Mouse (Mus musculus) olfactory bulb, adult 2 months (tissue): ENCODE data around the gene Aldh3b3.

Experiments
- CTCF ChIP-seq: fragments of 200-500 bp; IDR thresholded peaks from 2 replicates; pipeline ENCODE4 v1.5.1; 2012; ENCODE audit warnings: low read depth, mild to moderate bottlenecking, low read length, moderate library complexity; ENCODE audit not compliant: insufficient read depth
- POLR2A ChIP-seq: fragments of 200-500 bp; IDR thresholded peaks from 2 replicates; pipeline ENCODE4 v1.6.1; 2012; ENCODE audit warnings: mild to moderate bottlenecking, low read depth, low read length, moderate library complexity; ENCODE audit not compliant: insufficient read depth

DNA sequence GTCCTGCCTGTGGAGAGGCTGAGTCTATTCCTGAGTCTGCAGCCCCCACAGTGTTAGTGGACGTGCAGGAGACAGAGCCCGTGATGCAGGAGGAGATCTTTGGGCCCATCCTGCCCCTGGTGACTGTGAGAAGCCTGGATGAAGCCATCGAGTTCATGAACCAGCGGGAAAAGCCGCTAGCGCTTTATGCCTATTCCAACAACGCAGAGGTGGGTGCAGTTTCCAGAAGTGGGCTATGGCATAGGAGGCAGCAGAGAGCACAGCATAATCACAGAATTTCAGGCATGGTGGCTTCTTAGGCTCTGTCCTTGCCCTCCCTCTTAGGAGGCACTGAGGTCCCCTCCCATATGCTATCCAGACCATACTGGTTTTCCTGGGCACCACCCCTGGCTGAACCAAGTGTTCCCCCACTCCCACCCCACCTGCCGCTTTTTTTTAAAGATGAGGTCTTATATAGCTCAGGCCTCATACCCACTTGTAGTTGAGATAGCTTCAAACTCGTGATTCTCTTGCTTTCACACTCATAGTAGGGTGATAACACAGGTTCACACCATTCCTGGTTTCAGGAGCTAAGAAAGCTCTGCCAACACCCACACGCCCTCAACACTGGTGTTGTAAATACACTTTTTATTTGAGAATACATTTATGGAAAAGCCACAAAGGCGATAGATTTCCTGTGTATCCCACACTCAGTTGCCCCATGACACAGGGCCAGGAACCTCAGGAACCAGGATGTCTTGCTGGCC is 8.1 kb downstream of the Aldh3b3 start:
- TF ChIP-seq CTCF = no peak
- TF ChIP-seq POLR2A = no peak
